Mouse (Mus musculus): Measurements from ENCODE around the gene Dcun1d4. TPM values are rescaled to one million over a fixed set of nuclear protein-coding genes. Genes with fewer than 3 reads are reported as not detected.
A peak's percentile ranks its signal among the peaks of the same experiment; 100 is the strongest.

The Dcun1d4 gene
- total RNA-seq, 2 experiments from 2014 or later: 5.6 to 10.7 TPM

- ATAC-seq (replicated peaks; ENCODE audit: poor library complexity, severe bottlenecking): no peak
Observed at GRCm38 (mm10) chr5:73544111-73544753, 63.4 kb downstream of the Dcun1d4 start.

GRCm38 (mm10) chr5:73545641-73546040 is 64.8 kb downstream of the Dcun1d4 start:
- no peak for ATAC-seq (replicated peaks; ENCODE audit: poor library complexity, severe bottlenecking)

- ATAC-seq (replicated peaks; ENCODE audit: poor library complexity, severe bottlenecking): no peak
Observed at GRCm38 (mm10) chr5:73547252-73547651, 66.5 kb downstream of the Dcun1d4 start.

GRCm38 (mm10) chr5:73548237-73548636 is 67.4 kb downstream of the Dcun1d4 start:
- ATAC-seq (replicated peaks; ENCODE audit: poor library complexity, severe bottlenecking): peak; percentile 88

- ATAC-seq (replicated peaks; ENCODE audit: poor library complexity, severe bottlenecking): no peak
Observed at GRCm38 (mm10) chr5:73548838-73549237, 68.0 kb downstream of the Dcun1d4 start.

GRCm38 (mm10) chr5:73551836-73552235 is 71.0 kb downstream of the Dcun1d4 start:
- ATAC-seq (replicated peaks; ENCODE audit: poor library complexity, severe bottlenecking): no peak

GRCm38 (mm10) chr5:73553903-73554302 is 73.1 kb downstream of the Dcun1d4 start:
- no peak for ATAC-seq (replicated peaks; ENCODE audit: poor library complexity, severe bottlenecking)

- ATAC-seq (replicated peaks; ENCODE audit: poor library complexity, severe bottlenecking): no peak
Observed at GRCm38 (mm10) chr5:73555096-73555852, 74.5 kb downstream of the Dcun1d4 start.

- ATAC-seq (replicated peaks; ENCODE audit: poor library complexity, severe bottlenecking): peak; percentile 35; the same call in 1 of the 2 replicates
Observed at GRCm38 (mm10) chr5:73556733-73557425, 76.1 kb downstream of the Dcun1d4 start.

- ATAC-seq (replicated peaks; ENCODE audit: poor library complexity, severe bottlenecking): no peak
Observed at GRCm38 (mm10) chr5:73558756-73559155, 78.0 kb downstream of the Dcun1d4 start.

GRCm38 (mm10) chr5:73564038-73564437 is 83.2 kb downstream of the Dcun1d4 start:
- no peak for ATAC-seq (replicated peaks; ENCODE audit: poor library complexity, severe bottlenecking)

GRCm38 (mm10) chr5:73566119-73566518 is 85.3 kb downstream of the Dcun1d4 start:
- ATAC-seq (replicated peaks; ENCODE audit: poor library complexity, severe bottlenecking): no peak

- ATAC-seq (replicated peaks; ENCODE audit: poor library complexity, severe bottlenecking): no peak
Observed at GRCm38 (mm10) chr5:73566892-73567291, 86.1 kb downstream of the Dcun1d4 start.

- 0 out of 2 replicates have a peak, but pooled peaks have one; percentile 40 for ATAC-seq (replicated peaks; ENCODE audit: poor library complexity, severe bottlenecking)
Observed at GRCm38 (mm10) chr5:73569181-73569580, 88.4 kb downstream of the Dcun1d4 start.

- no peak for ATAC-seq (replicated peaks; ENCODE audit: poor library complexity, severe bottlenecking)
Observed at GRCm38 (mm10) chr5:73571395-73572156, 90.8 kb downstream of the Dcun1d4 start.

GRCm38 (mm10) chr5:73572846-73573245 is 92.0 kb downstream of the Dcun1d4 start:
- ATAC-seq (replicated peaks; ENCODE audit: poor library complexity, severe bottlenecking): 0 out of 2 replicates have a peak, but pooled peaks have one; percentile 25

- no peak for ATAC-seq (replicated peaks; ENCODE audit: poor library complexity, severe bottlenecking)
Observed at GRCm38 (mm10) chr5:73573789-73574188, 93.0 kb downstream of the Dcun1d4 start.

- no peak for ATAC-seq (replicated peaks; ENCODE audit: poor library complexity, severe bottlenecking)
Observed at GRCm38 (mm10) chr5:73574616-73575015, 93.8 kb downstream of the Dcun1d4 start.

- ATAC-seq (replicated peaks; ENCODE audit: poor library complexity, severe bottlenecking): no peak
Observed at GRCm38 (mm10) chr5:73576708-73577107, 95.9 kb downstream of the Dcun1d4 start.

- ATAC-seq (replicated peaks; ENCODE audit: poor library complexity, severe bottlenecking): no peak
Observed at GRCm38 (mm10) chr5:73578131-73578530, 97.3 kb downstream of the Dcun1d4 start.

Data from granulocyte monocyte progenitor cell, adult 5-6 weeks (primary cell).